Mouse (Mus musculus): Measurements from ENCODE around the gene Slc6a1. TPM values are rescaled to one million over a fixed set of nuclear protein-coding genes. Genes with fewer than 3 reads are reported as not detected.

Slc6a1 gene
- polyA plus RNA-seq, 1 experiment from 2014 or later: 0.16 TPM

DNA sequence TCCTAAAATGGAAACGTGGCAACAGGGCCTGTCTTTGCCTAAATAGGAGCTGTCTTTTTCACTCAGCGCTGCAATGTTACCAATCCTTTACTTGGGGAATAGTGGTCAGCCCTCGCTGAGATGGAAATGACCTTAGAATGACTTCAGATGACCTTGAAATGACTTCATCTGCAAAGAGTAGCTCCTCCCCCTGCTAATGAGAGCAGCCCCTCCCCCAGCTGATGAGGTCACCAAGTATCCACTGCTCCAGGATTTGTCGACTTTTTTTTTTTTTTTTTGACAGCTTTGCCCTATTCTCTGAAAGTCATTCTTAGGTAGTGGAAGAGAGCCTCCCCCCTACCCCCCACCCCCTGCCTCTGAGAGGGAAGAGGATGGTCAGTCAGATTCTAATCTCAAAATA lies 3.0 kb downstream of the Slc6a1 start:
- peaks cover 74% of the 10 kb centered on the region for H3K27me3 ChIP-seq (ENCODE audit: insufficient read depth, low read length)
- H3K9me3 ChIP-seq (ENCODE audit: low read length): no peaks in the 10 kb centered on the region
- no peak for ATAC-seq (ENCODE audit: low FRiP score, low TSS enrichment)
- 22% methylated on average over 4 of the region's 4 CpGs for WGBS
- no peak overlapping the region for H3K4me3 ChIP-seq (ENCODE audit: low read length)
- no peak overlapping the region for H3K9ac ChIP-seq (replicated peaks; ENCODE audit: low read length)
- H3K4me1 ChIP-seq (ENCODE audit: insufficient read depth, low read length): no peaks in the 10 kb centered on the region
- no peak overlapping the region for H3K4me2 ChIP-seq (replicated peaks; ENCODE audit: low read depth, low read length)
- H3K36me3 ChIP-seq (ENCODE audit: insufficient read depth, low read length): no peaks in the 10 kb centered on the region
- H3K27ac ChIP-seq (ENCODE audit: low read length): no peak overlapping the region

DNA sequence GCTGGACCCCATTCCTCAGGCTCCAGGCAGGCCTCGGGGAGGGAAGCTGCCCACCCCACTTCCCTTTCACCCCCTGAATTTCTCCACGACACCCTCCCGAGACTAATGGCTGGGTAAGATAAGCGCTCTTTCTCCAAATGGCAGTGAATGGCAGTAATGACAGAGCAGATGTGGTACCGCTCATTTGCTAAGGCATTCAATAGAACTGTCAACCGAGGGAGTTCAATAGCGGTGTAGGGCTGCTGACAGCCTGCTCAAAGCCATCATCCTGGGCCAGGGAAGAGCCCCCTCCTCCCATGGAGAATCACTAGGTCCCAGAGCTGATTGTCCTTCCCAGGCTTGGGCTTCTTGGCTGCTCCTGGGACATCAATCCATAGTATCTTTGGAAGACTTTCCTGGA lies 6.7 kb downstream of the Slc6a1 start:
- 26% methylated on average over 7 of the region's 7 CpGs for WGBS
- H3K27me3 ChIP-seq (ENCODE audit: insufficient read depth, low read length): peaks cover 40% of the 10 kb centered on the region
- no peak overlapping the region for H3K4me3 ChIP-seq (ENCODE audit: low read length)

DNA sequence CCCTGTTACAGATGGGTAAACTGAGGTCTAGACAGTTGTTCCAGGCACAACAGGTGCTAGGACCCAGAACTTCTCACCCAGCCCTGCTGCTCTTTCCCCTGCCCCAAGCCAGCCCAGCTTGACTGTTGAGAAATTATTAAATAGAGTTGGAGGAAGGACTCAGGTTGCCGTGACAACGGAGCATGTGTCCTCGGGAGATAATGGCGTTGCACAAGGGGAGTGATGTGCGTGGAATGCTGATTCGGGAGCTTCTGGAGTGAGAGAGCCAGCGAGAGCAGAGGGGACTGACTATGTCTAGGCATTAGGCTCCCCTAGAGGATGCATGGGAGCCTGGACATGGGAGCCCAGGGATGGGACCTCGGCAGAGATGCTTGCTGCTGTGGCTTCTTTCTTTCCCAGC lies 7.7 kb downstream of the Slc6a1 start:
- Histone ChIP-seq H3K9me3 (ENCODE audit: low read length) (no peaks in the 10 kb centered on the region), H3K27me3 (ENCODE audit: insufficient read depth, low read length) (peaks cover 29% of the 10 kb centered on the region), H3K4me3 (ENCODE audit: low read length) (no peak overlapping the region), H3K4me2 (replicated peaks; ENCODE audit: low read depth, low read length) (no peak overlapping the region), H3K9ac (replicated peaks; ENCODE audit: low read length) (no peak overlapping the region), H3K4me1 (ENCODE audit: insufficient read depth, low read length) (no peaks in the 10 kb centered on the region), H3K27ac (ENCODE audit: low read length) (no peak overlapping the region), H3K36me3 (ENCODE audit: insufficient read depth, low read length) (no peaks in the 10 kb centered on the region)
- no peak for ATAC-seq (ENCODE audit: low FRiP score, low TSS enrichment)
- WGBS: 58% methylated on average over 8 of the region's 8 CpGs

More for the DNA sequence above, 6.7 kb downstream of the Slc6a1 start:
- no peak for ATAC-seq (ENCODE audit: low FRiP score, low TSS enrichment)
- no peaks in the 10 kb centered on the region for H3K4me1 ChIP-seq (ENCODE audit: insufficient read depth, low read length)
- no peaks in the 10 kb centered on the region for H3K36me3 ChIP-seq (ENCODE audit: insufficient read depth, low read length)
- H3K9me3 ChIP-seq (ENCODE audit: low read length): no peaks in the 10 kb centered on the region
- H3K27ac ChIP-seq (ENCODE audit: low read length): no peak overlapping the region
- no peak overlapping the region for H3K9ac ChIP-seq (replicated peaks; ENCODE audit: low read length)
- no peak overlapping the region for H3K4me2 ChIP-seq (replicated peaks; ENCODE audit: low read depth, low read length)

DNA sequence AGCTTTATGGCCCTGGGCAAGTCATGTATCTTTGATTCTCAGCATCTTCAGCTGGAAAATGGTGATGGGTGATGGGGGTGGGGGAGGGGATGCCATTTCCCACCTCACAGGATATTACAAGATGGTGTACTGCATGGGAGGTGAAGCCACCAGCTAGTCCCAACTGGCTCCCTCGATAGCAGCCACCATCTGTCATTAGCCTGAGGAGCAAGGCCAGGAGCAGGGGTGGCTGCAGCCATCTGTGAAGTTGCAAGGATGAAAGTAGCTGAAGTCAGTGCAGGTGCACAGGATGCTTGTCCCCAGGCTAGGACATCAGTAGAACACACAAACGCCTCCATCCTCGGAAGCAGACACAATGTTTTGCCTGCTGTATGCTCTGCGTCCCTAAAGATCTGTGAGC lies 8.5 kb downstream of the Slc6a1 start:
- Histone ChIP-seq H3K4me3 (ENCODE audit: low read length) (no peak overlapping the region), H3K4me2 (replicated peaks; ENCODE audit: low read depth, low read length) (no peak overlapping the region), H3K9me3 (ENCODE audit: low read length) (no peaks in the 10 kb centered on the region), H3K36me3 (ENCODE audit: insufficient read depth, low read length) (no peaks in the 10 kb centered on the region), H3K9ac (replicated peaks; ENCODE audit: low read length) (no peak overlapping the region), H3K27ac (ENCODE audit: low read length) (no peak overlapping the region), H3K27me3 (ENCODE audit: insufficient read depth, low read length) (peaks cover 22% of the 10 kb centered on the region), H3K4me1 (ENCODE audit: insufficient read depth, low read length) (no peaks in the 10 kb centered on the region)
- 61% methylated on average over 4 of the region's 4 CpGs for WGBS
- no peak for ATAC-seq (ENCODE audit: low FRiP score, low TSS enrichment)

DNA sequence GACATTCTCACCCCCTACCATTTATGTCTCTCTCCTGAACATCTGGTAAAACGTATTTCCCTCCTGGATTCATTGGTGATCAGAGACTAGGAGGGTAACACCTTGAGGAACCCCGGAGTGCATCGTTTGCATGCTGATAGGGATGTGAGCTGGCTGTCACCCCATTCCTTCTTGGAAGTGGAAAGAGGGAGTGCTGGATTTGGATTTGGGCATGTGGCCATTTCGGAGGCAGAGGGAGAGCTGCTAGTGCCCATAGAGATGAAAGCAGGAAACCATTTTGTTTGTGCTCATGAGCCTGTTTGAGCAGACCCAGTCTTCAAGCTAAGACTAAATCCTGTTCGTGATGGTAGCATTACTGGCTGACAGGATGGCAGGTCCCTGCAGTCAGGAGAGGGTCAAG lies 9.0 kb downstream of the Slc6a1 start:
- no peak for ATAC-seq (ENCODE audit: low FRiP score, low TSS enrichment)
- 60% methylated on average over 5 of the region's 5 CpGs for WGBS
- Histone ChIP-seq H3K27ac (ENCODE audit: low read length) (no peak overlapping the region), H3K36me3 (ENCODE audit: insufficient read depth, low read length) (no peaks in the 10 kb centered on the region), H3K9ac (replicated peaks; ENCODE audit: low read length) (no peak overlapping the region), H3K27me3 (ENCODE audit: insufficient read depth, low read length) (peaks cover 17% of the 10 kb centered on the region), H3K9me3 (ENCODE audit: low read length) (no peaks in the 10 kb centered on the region), H3K4me1 (ENCODE audit: insufficient read depth, low read length) (no peaks in the 10 kb centered on the region), H3K4me3 (ENCODE audit: low read length) (no peak overlapping the region), H3K4me2 (replicated peaks; ENCODE audit: low read depth, low read length) (no peak overlapping the region)

DNA sequence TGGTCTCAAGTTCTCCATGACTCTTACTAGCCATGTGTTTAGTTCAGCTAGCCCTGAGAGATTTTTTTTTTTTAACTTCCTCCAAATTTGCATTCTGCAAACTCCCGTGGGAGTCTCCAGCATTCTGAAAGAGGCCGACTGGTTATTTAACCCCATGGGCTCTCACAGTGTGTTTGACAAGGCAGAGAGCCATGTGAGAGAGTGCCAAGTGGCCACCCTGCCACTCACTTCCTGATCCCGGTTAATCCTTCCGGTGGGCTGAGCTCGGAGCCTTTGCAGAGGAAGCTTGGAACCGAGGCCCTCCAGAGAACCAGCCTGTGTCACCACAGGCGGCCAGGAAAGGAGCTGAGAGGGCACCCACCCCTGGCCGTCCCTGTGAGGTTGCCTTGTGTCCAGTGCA lies 11.1 kb downstream of the Slc6a1 start:
- H3K9me3 ChIP-seq (ENCODE audit: low read length): no peaks in the 10 kb centered on the region
- no peaks in the 10 kb centered on the region for H3K4me1 ChIP-seq (ENCODE audit: insufficient read depth, low read length)
- no peaks in the 10 kb centered on the region for H3K27me3 ChIP-seq (ENCODE audit: insufficient read depth, low read length)
- H3K9ac ChIP-seq (replicated peaks; ENCODE audit: low read length): no peak overlapping the region
- H3K4me2 ChIP-seq (replicated peaks; ENCODE audit: low read depth, low read length): no peak overlapping the region
- H3K36me3 ChIP-seq (ENCODE audit: insufficient read depth, low read length): no peaks in the 10 kb centered on the region
- no peak overlapping the region for H3K27ac ChIP-seq (ENCODE audit: low read length)
- 38% methylated on average over 8 of the region's 8 CpGs for WGBS
- H3K4me3 ChIP-seq (ENCODE audit: low read length): no peak overlapping the region
- no peak for ATAC-seq (ENCODE audit: low FRiP score, low TSS enrichment)

DNA sequence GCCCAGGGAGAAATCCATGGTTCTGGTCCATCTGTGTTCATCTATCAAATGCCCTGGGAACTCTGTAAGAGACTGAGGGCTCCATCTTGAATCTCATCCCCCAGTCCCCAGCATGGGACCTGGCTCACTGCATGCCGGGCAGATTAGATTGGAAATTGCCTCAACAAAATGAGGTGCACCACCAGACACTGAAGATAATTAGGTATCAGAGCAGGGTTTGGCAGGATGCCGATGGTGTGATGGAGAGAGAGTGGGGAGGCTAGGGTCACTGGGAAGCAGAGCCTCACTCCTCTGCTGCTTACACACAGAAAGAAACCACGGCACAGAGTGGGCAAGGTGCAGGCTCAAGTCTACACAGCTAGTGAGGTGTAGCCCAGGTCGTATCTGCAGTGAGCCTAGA lies 12.7 kb downstream of the Slc6a1 start:
- no peaks in the 10 kb centered on the region for H3K9me3 ChIP-seq (ENCODE audit: low read length)
- H3K4me1 ChIP-seq (ENCODE audit: insufficient read depth, low read length): no peaks in the 10 kb centered on the region
- H3K4me3 ChIP-seq (ENCODE audit: low read length): no peak overlapping the region
- H3K9ac ChIP-seq (replicated peaks; ENCODE audit: low read length): no peak overlapping the region
- H3K36me3 ChIP-seq (ENCODE audit: insufficient read depth, low read length): no peaks in the 10 kb centered on the region
- no peak for ATAC-seq (ENCODE audit: low FRiP score, low TSS enrichment)
- no peak overlapping the region for H3K27ac ChIP-seq (ENCODE audit: low read length)
- H3K4me2 ChIP-seq (replicated peaks; ENCODE audit: low read depth, low read length): no peak overlapping the region
- WGBS: 78% methylated on average over 4 of the region's 4 CpGs
- H3K27me3 ChIP-seq (ENCODE audit: insufficient read depth, low read length): no peaks in the 10 kb centered on the region

DNA sequence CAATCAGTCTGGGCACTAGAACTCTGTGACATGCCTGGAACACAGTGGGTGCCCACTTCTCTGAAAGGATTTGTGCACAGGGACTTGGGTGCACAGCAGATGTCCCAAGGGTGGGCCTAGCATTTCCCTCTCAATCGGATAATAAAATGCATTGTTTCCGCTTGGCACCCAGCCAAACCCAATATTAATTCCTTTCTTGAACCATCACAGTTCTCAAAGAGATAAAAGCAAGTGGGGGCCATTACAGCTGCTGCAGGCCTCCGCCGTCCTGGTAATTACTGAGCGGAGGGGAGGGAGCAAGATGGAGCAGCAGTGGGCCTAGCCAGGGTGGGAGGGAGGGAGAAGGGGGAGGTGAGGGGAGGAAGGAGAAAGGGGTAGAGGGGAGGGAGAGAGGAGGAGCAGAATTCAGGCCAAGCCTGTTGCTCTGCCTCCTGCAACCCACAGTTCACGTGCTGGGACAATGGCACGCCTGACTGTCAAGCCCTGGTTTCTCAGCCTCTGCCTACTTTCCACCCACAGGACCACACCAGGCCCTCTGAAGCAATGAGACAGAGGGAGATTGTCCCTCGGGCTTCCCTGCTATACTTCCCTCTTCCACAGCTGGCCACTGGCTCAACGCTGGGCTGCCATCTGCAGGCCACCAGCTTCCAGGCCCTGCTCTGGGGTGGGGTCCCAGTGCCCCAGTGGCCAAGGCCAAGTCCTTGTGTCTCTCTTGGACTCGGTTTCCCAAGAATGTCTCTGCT lies 15.0 kb downstream of the Slc6a1 start:
- Histone ChIP-seq H3K4me1 (ENCODE audit: insufficient read depth, low read length) (no peaks in the 10 kb centered on the region), H3K27me3 (ENCODE audit: insufficient read depth, low read length) (no peaks in the 10 kb centered on the region), H3K27ac (ENCODE audit: low read length) (no peak overlapping the region), H3K36me3 (ENCODE audit: insufficient read depth, low read length) (no peaks in the 10 kb centered on the region), H3K4me3 (ENCODE audit: low read length) (no peak overlapping the region), H3K4me2 (replicated peaks; ENCODE audit: low read depth, low read length) (no peak overlapping the region), H3K9me3 (ENCODE audit: low read length) (no peaks in the 10 kb centered on the region), H3K9ac (replicated peaks; ENCODE audit: low read length) (no peak overlapping the region)
- WGBS: 47% methylated on average over 10 of the region's 10 CpGs
- no peak for ATAC-seq (ENCODE audit: low FRiP score, low TSS enrichment)

DNA sequence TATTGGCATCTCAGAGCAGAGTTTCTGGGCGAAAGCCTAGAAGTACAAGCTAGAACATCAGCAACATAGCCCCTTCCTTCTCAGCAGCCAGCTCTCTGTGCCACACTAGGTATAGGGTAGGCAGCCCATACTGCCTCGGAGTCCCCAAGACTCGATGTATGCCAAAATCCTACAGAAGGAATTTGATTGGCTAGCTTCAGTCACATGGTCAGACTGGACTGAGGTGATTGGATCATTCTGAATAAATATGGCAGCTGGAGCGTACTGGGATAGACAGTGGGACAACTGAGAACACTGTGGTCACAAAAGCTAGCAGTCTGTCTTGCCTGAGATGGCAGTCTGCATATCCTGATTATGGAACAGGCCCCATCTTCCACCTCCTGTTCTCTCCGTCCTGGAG lies 17.3 kb downstream of the Slc6a1 start:
- ATAC-seq (ENCODE audit: low FRiP score, low TSS enrichment): no peak
- H3K27ac ChIP-seq (ENCODE audit: low read length): no peak overlapping the region
- no peaks in the 10 kb centered on the region for H3K4me1 ChIP-seq (ENCODE audit: insufficient read depth, low read length)
- WGBS: 90% methylated on average over 5 of the region's 5 CpGs
- no peak overlapping the region for H3K4me2 ChIP-seq (replicated peaks; ENCODE audit: low read depth, low read length)
- H3K9me3 ChIP-seq (ENCODE audit: low read length): no peaks in the 10 kb centered on the region
- H3K36me3 ChIP-seq (ENCODE audit: insufficient read depth, low read length): no peaks in the 10 kb centered on the region
- H3K9ac ChIP-seq (replicated peaks; ENCODE audit: low read length): no peak overlapping the region
- no peaks in the 10 kb centered on the region for H3K27me3 ChIP-seq (ENCODE audit: insufficient read depth, low read length)
- no peak overlapping the region for H3K4me3 ChIP-seq (ENCODE audit: low read length)

DNA sequence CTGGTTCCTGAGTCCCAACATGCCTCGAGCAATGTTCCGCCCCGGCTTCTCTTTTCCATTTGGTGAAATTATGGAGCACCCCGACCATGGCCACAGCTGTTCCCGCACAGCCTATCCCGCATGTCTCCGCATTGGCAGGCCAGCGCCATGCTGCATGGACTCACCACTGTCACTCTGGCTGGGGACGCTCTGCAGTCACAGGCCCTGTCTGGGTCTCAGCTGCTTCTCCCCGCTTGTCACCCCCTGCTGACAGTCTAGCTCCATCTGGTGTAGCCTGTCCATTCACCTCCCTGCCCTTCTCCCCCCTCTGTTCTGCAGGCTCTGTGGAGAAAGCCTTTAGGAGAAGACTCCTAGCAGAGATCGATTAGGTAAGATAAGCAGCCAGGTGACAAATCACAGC lies 18.3 kb downstream of the Slc6a1 start:
- WGBS: 84% methylated on average over 11 of the region's 11 CpGs
- Histone ChIP-seq H3K4me2 (replicated peaks; ENCODE audit: low read depth, low read length) (no peak overlapping the region), H3K4me3 (ENCODE audit: low read length) (no peak overlapping the region), H3K4me1 (ENCODE audit: insufficient read depth, low read length) (no peaks in the 10 kb centered on the region), H3K27ac (ENCODE audit: low read length) (no peak overlapping the region), H3K9me3 (ENCODE audit: low read length) (no peaks in the 10 kb centered on the region), H3K27me3 (ENCODE audit: insufficient read depth, low read length) (no peaks in the 10 kb centered on the region), H3K36me3 (ENCODE audit: insufficient read depth, low read length) (no peaks in the 10 kb centered on the region), H3K9ac (replicated peaks; ENCODE audit: low read length) (no peak overlapping the region)
- no peak for ATAC-seq (ENCODE audit: low FRiP score, low TSS enrichment)

All from kidney, embryonic 16.5 days (tissue).